Mouse (Mus musculus) liver, embryonic 11.5 days (tissue): ENCODE measurements around the gene Lsm2. TPM values are rescaled to one million over a fixed set of nuclear protein-coding genes. Genes with fewer than 3 reads are reported as not detected.

Experiments used
- ATAC-seq: fragments of 200-750 bp; cut with Nextera tagmentation; replicated peaks from 2 replicates; pipeline ENCODE4 v1.8.0; 2017; ENCODE audit warnings: moderate number of reproducible peaks, mild to moderate bottlenecking, moderate TSS enrichment, moderate library complexity; ENCODE audit not compliant: low FRiP score
- DNase-seq: peaks from one replicate; pipeline ENCODE4 v3.0.0-alpha.2; 2017; ENCODE audit warnings: low spot score
- H3K27ac ChIP-seq: fragments of 300-500 bp; sonication (generic); 2 replicates; pipeline ENCODE4 v1.5.1; 2014; ENCODE audit warnings: mild to moderate bottlenecking, low read depth, low read length, control low read depth
- H3K27me3 ChIP-seq: fragments of 300-500 bp; sonication (generic); replicated peaks from 2 replicates; pipeline ENCODE4 v1.6.1; 2014; ENCODE audit warnings: low read length, mixed read lengths; ENCODE audit not compliant: control insufficient read depth, insufficient read depth
- H3K36me3 ChIP-seq: fragments of 300-500 bp; sonication (generic); 2 replicates; pipeline ENCODE4 v1.6.1; 2014; ENCODE audit warnings: mild to moderate bottlenecking, low read length, moderate library complexity, mixed read lengths; ENCODE audit not compliant: control insufficient read depth, insufficient read depth
- H3K4me1 ChIP-seq: fragments of 300-500 bp; sonication (generic); replicated peaks from 2 replicates; pipeline ENCODE4 v1.6.1; 2014; ENCODE audit warnings: low read length, mixed read lengths; ENCODE audit not compliant: control insufficient read depth, insufficient read depth
- H3K4me2 ChIP-seq: fragments of 300-500 bp; sonication (generic); 2 replicates; pipeline ENCODE4 v1.6.1; 2014; ENCODE audit warnings: mild to moderate bottlenecking, control low read depth, moderate library complexity
- H3K4me3 ChIP-seq: fragments of 300-500 bp; sonication (generic); 2 replicates; pipeline ENCODE4 v1.5.1; 2014; ENCODE audit warnings: low read depth, low read length, control low read depth
- H3K9ac ChIP-seq: fragments of 300-500 bp; sonication (generic); 2 replicates; pipeline ENCODE4 v1.6.1; 2014; ENCODE audit warnings: low read depth, low read length, control low read depth
- H3K9me3 ChIP-seq: fragments of 300-500 bp; sonication (generic); 2 replicates; pipeline ENCODE4 v1.6.1; 2016; ENCODE audit warnings: low read length, inconsistent platforms, mixed read lengths; ENCODE audit not compliant: control insufficient read depth
- WGBS: fragments of 180-500 bp; shearing (Covaris S2); extraction: QIAGEN DNeasy Blood & Tissue Kit; methylation state at CpG from one replicate; pipeline ENCODE4 v1.1.7; 2014; 5-methylcytosine and 5-hydroxymethylcytosine counted together
- polyA plus RNA-seq: library from polyadenylated mRNA; unstranded; fragments of >200 nt; fragmentation: Nextera tagmentation; extraction: Ambion mirVana; gene quantifications from 2 replicates; pipeline ENCODE4 v1.2.1, GENCODE M21; 2014

Gene Lsm2
- polyA plus RNA-seq, 1 experiment from 2014 or later, result 315 TPM

DNA sequence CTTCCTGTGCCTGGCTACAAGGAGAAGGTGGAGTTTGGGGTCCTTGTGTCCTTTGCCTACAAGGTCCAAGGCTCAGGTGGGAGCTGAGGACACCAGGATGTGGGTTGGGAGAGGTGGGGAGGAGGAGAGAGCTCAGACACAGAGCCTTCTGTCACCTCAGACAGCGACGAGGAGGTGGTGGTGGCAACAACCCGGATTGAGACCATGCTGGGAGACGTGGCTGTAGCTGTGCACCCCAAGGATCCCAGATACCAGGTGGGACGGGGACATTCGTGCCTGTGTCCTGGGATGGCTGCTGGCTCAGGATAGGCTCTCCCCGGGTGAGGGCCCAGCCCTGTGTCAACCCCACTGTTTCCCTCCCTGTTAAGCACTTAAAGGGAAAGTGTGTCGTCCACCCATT lies 29.8 kb downstream of the Lsm2 start:
- ATAC-seq (no peak), DNase-seq (no peak)
- 93% methylated on average over 8 of the region's 8 CpGs for WGBS
- peaks cover 87% of the 10 kb centered on the region for H3K36me3 ChIP-seq
- no peaks in the 10 kb centered on the region for H3K27me3 ChIP-seq
- peaks cover 5% of the 10 kb centered on the region; the same call in 1 of the 2 replicates for H3K4me1 ChIP-seq
- H3K9ac ChIP-seq, result no peak overlapping the region
- no peak overlapping the region for H3K4me2 ChIP-seq
- no peaks in the 10 kb centered on the region for H3K9me3 ChIP-seq
- no peak overlapping the region for H3K4me3 ChIP-seq
- no peak overlapping the region for H3K27ac ChIP-seq

DNA sequence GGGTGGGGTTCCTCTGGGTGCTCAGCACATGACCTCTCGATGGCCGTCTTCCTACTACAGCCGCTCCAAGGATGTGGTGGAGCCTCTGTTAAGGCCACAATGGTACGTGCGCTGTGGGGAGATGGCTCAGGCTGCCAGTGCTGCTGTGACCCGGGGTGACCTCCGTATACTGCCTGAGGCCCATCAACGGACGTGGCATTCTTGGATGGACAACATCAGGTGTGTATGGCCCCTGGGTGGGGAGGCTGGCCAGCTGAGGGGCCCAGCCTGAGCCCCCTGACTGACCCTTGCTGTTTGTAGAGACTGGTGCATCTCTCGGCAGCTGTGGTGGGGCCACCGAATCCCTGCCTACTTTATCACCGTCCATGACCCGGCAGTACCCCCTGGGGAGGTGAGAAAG lies 30.8 kb downstream of the Lsm2 start:
- Histone ChIP-seq H3K9ac (no peak overlapping the region), H3K4me3 (no peak overlapping the region), H3K27me3 (no peaks in the 10 kb centered on the region), H3K9me3 (no peaks in the 10 kb centered on the region), H3K4me1 (peaks cover 5% of the 10 kb centered on the region; the same call in 1 of the 2 replicates), H3K36me3 (peaks cover 83% of the 10 kb centered on the region), H3K27ac (no peak overlapping the region), H3K4me2 (no peak overlapping the region)
- DNase-seq (peak; percentile 30), ATAC-seq (no peak)
- WGBS, result 85% methylated on average over 13 of the region's 13 CpGs

DNA sequence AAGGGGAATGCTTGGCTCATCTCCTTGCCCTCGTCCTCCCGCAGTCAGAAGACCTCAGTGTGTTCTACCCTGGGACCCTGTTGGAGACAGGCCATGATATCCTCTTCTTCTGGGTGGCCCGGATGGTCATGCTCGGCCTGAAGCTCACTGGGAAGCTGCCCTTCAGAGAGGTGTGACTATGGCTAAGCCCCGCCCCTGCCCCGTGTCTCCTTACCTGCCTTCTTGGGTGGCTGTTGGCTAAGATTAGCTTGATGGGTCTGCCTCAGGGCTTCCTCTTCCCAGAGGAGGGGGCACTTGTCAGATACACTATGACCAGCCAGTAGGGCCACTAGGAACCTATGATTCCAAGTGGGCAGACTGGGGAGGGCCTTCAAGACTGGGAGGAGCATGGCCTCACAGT lies 31.6 kb downstream of the Lsm2 start:
- DNase-seq (peak; percentile 37), ATAC-seq (no peak)
- 70% methylated on average over 6 of the region's 6 CpGs for WGBS
- no peaks in the 10 kb centered on the region for H3K27me3 ChIP-seq
- no peak overlapping the region for H3K4me2 ChIP-seq
- peaks cover 75% of the 10 kb centered on the region for H3K36me3 ChIP-seq
- peaks cover 5% of the 10 kb centered on the region for H3K4me1 ChIP-seq
- H3K9me3 ChIP-seq, result no peaks in the 10 kb centered on the region
- no peak overlapping the region for H3K9ac ChIP-seq
- no peak overlapping the region for H3K27ac ChIP-seq
- no peak overlapping the region for H3K4me3 ChIP-seq

DNA sequence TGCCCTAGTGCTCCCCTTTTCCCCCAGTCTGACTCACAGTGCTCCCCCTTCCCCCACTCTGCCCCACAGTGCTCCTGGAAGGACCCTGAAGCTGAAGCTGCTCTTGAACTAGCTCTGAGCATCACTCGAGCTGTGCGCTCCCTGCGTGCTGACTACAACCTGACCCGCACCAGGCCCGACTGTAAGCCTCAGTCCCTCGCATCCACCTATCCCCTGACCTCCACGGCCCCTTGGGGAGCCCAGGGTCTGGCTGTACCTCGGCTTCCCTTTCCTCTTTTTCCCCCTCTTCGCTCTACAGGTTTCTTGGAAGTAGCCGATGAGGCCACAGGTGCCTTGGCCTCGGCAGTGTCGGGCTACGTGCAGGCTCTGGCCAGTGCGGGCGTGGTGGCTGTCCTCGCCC lies 33.6 kb downstream of the Lsm2 start:
- Histone ChIP-seq H3K27ac (no peak overlapping the region), H3K4me1 (peaks cover 5% of the 10 kb centered on the region), H3K4me3 (no peak overlapping the region), H3K4me2 (no peak overlapping the region), H3K27me3 (no peaks in the 10 kb centered on the region), H3K9ac (no peak overlapping the region), H3K36me3 (peaks cover 63% of the 10 kb centered on the region), H3K9me3 (no peaks in the 10 kb centered on the region)
- WGBS, result 90% methylated on average over 16 of the region's 16 CpGs
- DNase-seq (no peak), ATAC-seq (no peak)

DNA sequence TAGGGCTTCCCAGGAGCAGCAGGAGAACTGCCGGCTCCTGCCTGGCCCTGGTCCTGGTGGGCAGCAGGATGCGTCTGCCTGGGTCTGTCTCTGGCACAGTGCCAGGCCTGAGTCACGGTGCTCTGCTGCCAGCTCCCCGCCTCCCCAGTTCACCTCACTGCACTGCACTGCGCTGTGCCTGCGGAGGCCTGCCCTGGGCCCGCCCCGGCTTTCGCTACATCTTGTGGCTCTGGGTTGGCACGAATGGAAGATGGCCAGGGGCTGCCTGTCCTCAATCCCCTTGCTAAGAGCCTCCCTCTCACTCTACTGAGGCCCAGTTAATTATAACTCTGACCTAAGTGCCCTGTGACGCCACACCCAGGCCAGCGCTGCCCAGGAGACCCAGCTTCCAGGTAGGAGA lies 34.7 kb downstream of the Lsm2 start, which contains the start of gene Vwa7:
TSS of gene Vwa7 (plus strand) at position 204 of the 400 bp plus-strand sequence.
- Histone ChIP-seq H3K27me3 (no peaks in the 10 kb centered on the region), H3K27ac (no peak within 1 kb of the TSS; the same call in 1 of the 2 replicates), H3K36me3 (peaks cover 52% of the 10 kb centered on the region), H3K9me3 (no peaks in the 10 kb centered on the region), H3K4me3 (no peak within 1 kb of the TSS), H3K9ac (no peak within 1 kb of the TSS), H3K4me1 (peaks cover 7% of the 10 kb centered on the region), H3K4me2 (no peak within 1 kb of the TSS)
- DNase-seq (peak; percentile 34), ATAC-seq (peak; percentile 18; the same call in 1 of the 2 replicates)
- 82% methylated on average over 12 of the region's 12 CpGs for WGBS

DNA sequence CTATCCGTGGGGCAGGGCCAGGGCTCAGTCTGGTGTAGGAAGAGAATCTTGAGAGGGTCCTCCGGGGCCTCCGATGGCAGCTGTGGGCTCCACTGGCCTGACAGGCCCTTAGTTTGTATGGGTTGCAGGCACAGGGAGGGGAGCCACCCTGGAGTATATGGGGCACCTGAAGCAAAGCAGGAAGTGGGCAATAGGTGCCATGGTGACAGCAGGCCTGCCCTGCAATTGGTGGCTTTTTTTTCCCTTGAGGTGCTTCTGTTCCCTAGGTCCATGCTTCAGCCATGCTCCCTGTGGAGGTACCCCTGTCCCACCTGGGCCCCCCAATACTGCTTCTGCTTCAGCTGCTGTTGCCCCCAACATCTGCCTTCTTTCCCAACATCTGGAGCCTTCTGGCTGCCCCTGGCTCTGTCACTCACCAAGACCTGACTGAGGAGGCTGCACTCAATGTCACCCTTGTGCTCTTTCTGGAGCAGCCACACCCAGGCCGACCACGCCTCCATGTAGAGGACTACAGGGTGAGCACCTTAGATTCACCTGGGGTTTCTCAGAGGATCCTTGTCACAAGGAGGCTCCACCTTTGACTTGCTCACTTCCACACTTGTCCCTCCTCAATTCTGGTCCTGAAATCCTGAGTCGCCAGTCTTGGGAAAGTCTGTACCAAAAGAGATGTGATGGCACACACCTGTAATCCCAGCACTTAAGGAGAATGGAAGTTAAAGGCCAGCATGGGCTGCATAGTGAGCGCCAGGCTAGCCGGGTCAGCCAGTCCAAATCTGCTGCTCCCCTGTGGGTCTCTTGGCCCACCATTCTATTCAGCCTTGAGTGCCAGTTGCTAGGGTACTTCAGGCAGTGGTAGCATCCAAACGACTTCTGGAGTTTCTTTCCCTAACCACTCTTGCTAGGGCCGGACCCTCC lies 35.4 kb downstream of the Lsm2 start:
- Histone ChIP-seq H3K9me3 (no peaks in the 10 kb centered on the region), H3K4me1 (peaks cover 10% of the 10 kb centered on the region), H3K4me3 (no peak overlapping the region), H3K4me2 (no peak overlapping the region), H3K9ac (no peak overlapping the region), H3K36me3 (peaks cover 45% of the 10 kb centered on the region), H3K27me3 (no peaks in the 10 kb centered on the region), H3K27ac (no peak overlapping the region)
- DNase-seq, result no peak
- no peak for ATAC-seq
- WGBS, result 78% methylated on average over 10 of the region's 10 CpGs

DNA sequence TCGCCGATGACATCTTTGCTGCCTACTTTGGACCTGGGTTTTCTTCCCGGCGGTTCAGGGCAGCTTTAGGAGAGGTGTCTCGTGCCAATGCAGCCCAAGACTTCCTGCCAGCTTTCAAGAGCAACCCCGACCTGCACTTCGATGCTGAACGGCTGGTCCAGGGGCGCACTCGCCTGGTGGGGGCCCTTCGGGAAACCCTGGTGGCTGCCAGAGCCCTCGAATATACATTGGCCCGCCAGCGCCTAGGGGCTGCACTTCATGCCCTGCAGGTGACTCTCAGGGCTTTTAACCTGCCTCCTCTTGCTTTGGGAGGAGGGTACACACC lies 36.0 kb downstream of the Lsm2 start:
- H3K4me1 ChIP-seq, result peaks cover 16% of the 10 kb centered on the region
- DNase-seq, result no peak
- WGBS, result 72% methylated on average over 14 of the region's 14 CpGs
- H3K4me3 ChIP-seq, result no peak overlapping the region
- peaks cover 42% of the 10 kb centered on the region for H3K36me3 ChIP-seq
- no peak for ATAC-seq
- no peak overlapping the region for H3K4me2 ChIP-seq
- H3K27ac ChIP-seq, result no peak overlapping the region
- H3K9ac ChIP-seq, result no peak overlapping the region
- H3K9me3 ChIP-seq, result no peaks in the 10 kb centered on the region
- H3K27me3 ChIP-seq, result no peaks in the 10 kb centered on the region

DNA sequence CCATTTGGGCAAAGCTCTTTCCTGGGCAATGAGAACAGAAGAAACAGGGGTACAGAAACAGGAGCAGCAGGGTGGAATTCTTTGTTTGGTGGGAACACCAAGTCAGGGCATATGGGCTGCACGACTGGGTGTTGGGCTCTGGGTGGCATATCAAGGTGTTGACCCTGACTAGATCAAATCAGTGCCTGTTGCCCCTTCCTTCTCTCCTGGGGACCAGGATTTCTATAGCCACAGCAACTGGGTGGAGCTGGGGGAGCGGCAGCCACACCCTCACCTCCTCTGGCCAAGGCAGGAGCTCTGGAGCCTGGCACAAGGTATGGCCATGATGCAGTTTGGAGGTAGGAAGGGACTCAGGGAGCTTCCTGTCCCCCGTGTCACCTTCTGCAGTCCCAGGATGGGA lies 36.5 kb downstream of the Lsm2 start:
- DNase-seq (no peak), ATAC-seq (no peak)
- 75% methylated on average over 3 of the region's 3 CpGs for WGBS
- no peak overlapping the region for H3K9ac ChIP-seq
- H3K36me3 ChIP-seq, result peaks cover 37% of the 10 kb centered on the region
- no peak overlapping the region for H3K4me3 ChIP-seq
- peaks cover 21% of the 10 kb centered on the region for H3K4me1 ChIP-seq
- no peaks in the 10 kb centered on the region for H3K27me3 ChIP-seq
- no peak overlapping the region for H3K4me2 ChIP-seq
- no peaks in the 10 kb centered on the region for H3K9me3 ChIP-seq
- H3K27ac ChIP-seq, result no peak overlapping the region

DNA sequence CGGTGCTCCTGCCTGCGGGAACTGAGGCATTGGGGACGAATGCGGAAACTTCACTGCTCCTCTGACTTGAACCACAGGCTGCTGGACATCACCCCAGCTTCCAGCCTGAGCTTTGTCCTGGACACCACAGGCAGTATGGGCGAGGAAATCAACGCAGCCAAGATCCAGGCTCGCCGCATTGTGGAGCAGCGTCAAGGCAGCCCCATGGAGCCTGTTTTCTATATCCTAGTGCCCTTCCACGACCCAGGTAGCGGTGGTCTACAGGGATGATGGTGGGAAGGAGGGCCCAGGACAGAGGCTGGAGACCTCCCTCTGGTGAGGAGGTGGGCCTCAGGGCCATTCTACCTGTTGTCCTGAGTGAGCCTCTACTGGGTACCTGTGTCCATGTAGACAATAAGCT lies 38.2 kb downstream of the Lsm2 start:
- WGBS, result 85% methylated on average over 11 of the region's 11 CpGs
- Histone ChIP-seq H3K27ac (no peak overlapping the region), H3K4me3 (no peak overlapping the region), H3K36me3 (peaks cover 20% of the 10 kb centered on the region), H3K4me2 (no peak overlapping the region), H3K27me3 (no peaks in the 10 kb centered on the region), H3K9ac (no peak overlapping the region), H3K4me1 (peaks cover 39% of the 10 kb centered on the region), H3K9me3 (no peaks in the 10 kb centered on the region)
- ATAC-seq (no peak), DNase-seq (no peak)
